In the genomic region with DNA sequence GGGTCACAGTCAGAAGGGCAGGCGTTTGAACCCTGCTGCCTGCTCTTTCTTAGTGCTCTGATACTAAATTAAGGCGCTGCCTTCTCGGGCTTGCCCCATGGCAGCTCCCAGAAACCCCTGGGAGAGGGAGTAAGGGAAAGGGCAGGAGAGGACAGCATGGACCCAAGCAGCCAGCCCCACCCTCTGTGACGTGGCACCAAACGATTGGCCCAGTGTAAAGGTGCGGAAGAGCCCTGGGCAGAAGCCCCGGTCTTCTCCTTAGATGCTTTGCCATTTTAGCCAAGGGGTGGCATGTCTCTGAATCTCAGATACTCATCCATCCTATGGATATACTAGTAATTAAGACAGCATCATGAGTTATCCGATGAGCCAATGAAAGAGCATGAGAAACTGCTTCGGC, we compare ENCODE assay signal across 11 mouse cellular contexts. TPM values are rescaled to one million over a fixed set of nuclear protein-coding genes. Genes with fewer than 3 reads are reported as not detected.
DNase-seq lines count a peak whose midpoint lies in the region; ATAC-seq and TF ChIP-seq lines count a peak whose summit lies in the region.
"Had no signal": no experiment of that assay in that cellular context is flagged by ENCODE, and none has a peak within 500 bp of the region (broad histone marks: within the 10 kb centered on the region; RNA-seq: fewer than 3 reads in every experiment).

No protein-coding gene starts in this region.

- 35% methylated on average over 9 of the region's 9 CpGs for WGBS in kidney, postnatal 0 days
- 22% methylated on average over 9 of the region's 9 CpGs for WGBS in heart, postnatal 0 days

- no peaks in the 10 kb centered on the region for H3K36me3 ChIP-seq in kidney, postnatal 0 days (ENCODE audit: insufficient read depth, low read length)
- H3K36me3 ChIP-seq in heart, postnatal 0 days (replicated peaks; ENCODE audit: control insufficient read depth, insufficient read depth, low read length): no peaks in the 10 kb centered on the region

- no peak for TF ChIP-seq EP300 in heart, postnatal 0 days (IDR thresholded peaks at IDR 0.05; ENCODE audit: low read depth)

- H3K9me3 ChIP-seq in kidney, postnatal 0 days (replicated peaks; ENCODE audit: low read length): no peaks in the 10 kb centered on the region
- no peaks in the 10 kb centered on the region for H3K9me3 ChIP-seq in heart, postnatal 0 days (replicated peaks; ENCODE audit: control insufficient read depth, low read length)

- H3K4me2 ChIP-seq in kidney, postnatal 0 days (ENCODE audit: low read length): 0 out of 2 replicates have a peak overlapping the region, but pooled peaks have one; percentile 2
- H3K4me2 ChIP-seq in heart, postnatal 0 days (ENCODE audit: low read depth, low read length): no peak overlapping the region

- no peaks in the 10 kb centered on the region for H3K27me3 ChIP-seq in kidney, postnatal 0 days (ENCODE audit: insufficient read depth, low read length)
- H3K27me3 ChIP-seq in heart, postnatal 0 days (ENCODE audit: control insufficient read depth, insufficient read depth, low read length): no peaks in the 10 kb centered on the region

- no peak overlapping the region for H3K9ac ChIP-seq in kidney, postnatal 0 days (ENCODE audit: low read depth, low read length)
- H3K9ac ChIP-seq in heart, postnatal 0 days (replicated peaks; ENCODE audit: low read depth, low read length): no peak overlapping the region

- DNase-seq in kidney, postnatal 0 days (ENCODE audit: low spot score): peak; percentile 22
- DNase-seq in kidney, adult 11 months: no peak
- DNase-seq in embryo, embryonic 10 days (ENCODE audit: low spot score): peak; percentile 72
- peak; percentile 15 for DNase-seq in heart, postnatal 0 days (ENCODE audit: low spot score)
- DNase-seq in mesoderm, embryonic 11.5 days (ENCODE audit: low read depth, low spot score): peak; percentile 47
- no peak for DNase-seq in spleen, adult 18-20 months
- DNase-seq in ovary, postnatal 14 days (ENCODE audit: low spot score): no peak
- DNase-seq in layer of hippocampus, adult 9-10 months (ENCODE audit: low spot score): no peak
- DNase-seq: midbrain, embryonic 14.5 days had no signal

- no peaks in the 10 kb centered on the region for H3K4me1 ChIP-seq in kidney, postnatal 0 days (replicated peaks; ENCODE audit: insufficient read depth, low read length)
- peaks cover 9% of the 10 kb centered on the region for H3K4me1 ChIP-seq in heart, postnatal 0 days (ENCODE audit: control insufficient read depth, insufficient read depth)

- TF ChIP-seq CTCF in kidney, postnatal 0 days (IDR thresholded peaks at IDR 0.05; ENCODE audit: low read depth): no peak
- TF ChIP-seq CTCF in heart, postnatal 0 days (IDR thresholded peaks at IDR 0.05; ENCODE audit: low read depth): no peak

- H3K27ac ChIP-seq in kidney, postnatal 0 days: no peak overlapping the region
- no peak overlapping the region for H3K27ac ChIP-seq in heart, postnatal 0 days (ENCODE audit: low read depth)

- ATAC-seq in kidney, postnatal 0 days (replicated peaks; ENCODE audit: low FRiP score, low read depth): 0 out of 2 replicates have a peak, but pooled peaks have one; percentile 63
- ATAC-seq in heart, postnatal 0 days (ENCODE audit: insufficient read depth, low read depth): peak; percentile 81

- no peak overlapping the region for H3K4me3 ChIP-seq in kidney, postnatal 0 days (replicated peaks; ENCODE audit: low read depth, low read length)
- no peak overlapping the region for H3K4me3 ChIP-seq in heart, postnatal 0 days (ENCODE audit: low read depth, low read length)

RNA-seq across cellular contexts. Expression of a gene that starts 21.3 kb away (rescaled TPM):
- polyA plus RNA-seq in kidney, postnatal 0 days (2015; fragmentation: Nextera tagmentation; extraction: Ambion mirVana): 12.4 and 13.3 TPM in 2 replicates
- total RNA-seq in heart, postnatal 0 days (2014; rRNA removed; ENCODE audit: low replicate concordance): 2.5 and 5.6 TPM in 2 replicates
- polyA plus RNA-seq in heart, postnatal 0 days (2015; fragmentation: Nextera tagmentation; extraction: Ambion mirVana): 0.99 and 1.1 TPM in 2 replicates
- total RNA-seq: hematopoietic stem cell, adult 5-6 weeks had no signal

RNA-seq across cellular contexts. Expression of a gene that starts 58.0 kb away (rescaled TPM):
- 0.97 and 0.98 TPM in 2 replicates for polyA plus RNA-seq in kidney, postnatal 0 days (2015; fragmentation: Nextera tagmentation; extraction: Ambion mirVana)
- total RNA-seq in heart, postnatal 0 days (2014; rRNA removed; ENCODE audit: low replicate concordance): not detected in 2 replicates
- not detected in 2 replicates for polyA plus RNA-seq in heart, postnatal 0 days (2015; fragmentation: Nextera tagmentation; extraction: Ambion mirVana)
- total RNA-seq: hematopoietic stem cell, adult 5-6 weeks had no signal
- polyA plus RNA-seq: cortical plate, adult 2 months; midbrain, embryonic 14.5 days had no signal

RNA-seq across cellular contexts. Expression of a gene that starts 59.3 kb away (rescaled TPM):
- polyA plus RNA-seq in kidney, postnatal 0 days (2015; fragmentation: Nextera tagmentation; extraction: Ambion mirVana): 1,591 and 1,635 TPM in 2 replicates
- 1,673 and 1,690 TPM in 2 replicates for total RNA-seq in heart, postnatal 0 days (2014; rRNA removed; ENCODE audit: low replicate concordance)
- polyA plus RNA-seq in heart, postnatal 0 days (2015; fragmentation: Nextera tagmentation; extraction: Ambion mirVana): 2,126 and 2,128 TPM in 2 replicates

Comparison
In these comparisons a context has a peak if more than half of its experiments do, and no peak if none do; other contexts are left out.
1. DNase-seq: peak in kidney, postnatal 0 days (single experiment), embryo, embryonic 10 days (single experiment), heart, postnatal 0 days (single experiment) and mesoderm, embryonic 11.5 days (single experiment); none in kidney, adult 11 months (single experiment), spleen, adult 18-20 months (0 of 2), ovary, postnatal 14 days (single experiment) and layer of hippocampus, adult 9-10 months (single experiment).